Mouse (Mus musculus) forelimb bud, embryonic 11.5 days (tissue): ENCODE results near the gene Ksr1.

Experiments used
- DNase-seq: peaks from one replicate; pipeline ENCODE4 v3.0.0-alpha.2; 2012; ENCODE audit warnings: low read depth, low spot score

The Ksr1 gene

DNA sequence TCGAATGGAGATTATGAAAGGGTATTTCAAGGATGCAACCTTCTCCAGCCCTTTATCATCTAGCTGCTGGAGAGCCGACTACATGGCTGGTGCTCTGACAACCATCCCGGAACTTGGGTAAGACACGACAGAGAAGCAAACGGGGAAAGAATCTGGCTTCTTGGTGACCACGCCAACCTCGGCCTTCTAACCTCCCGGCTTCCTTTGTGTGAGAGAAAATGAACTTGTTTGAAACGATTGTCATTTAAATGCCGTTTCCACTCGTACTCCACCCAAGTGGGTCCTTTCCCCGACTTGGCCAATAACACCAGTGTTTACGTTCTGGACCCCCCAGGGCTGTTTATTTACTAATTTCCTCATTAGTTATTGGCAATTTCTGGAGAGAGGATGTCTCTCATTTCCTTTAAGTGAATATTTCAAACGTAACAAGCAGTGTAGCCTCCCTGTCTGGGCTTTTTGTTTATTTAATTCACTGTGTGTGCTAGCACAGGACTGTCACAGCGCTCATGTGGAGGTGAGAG lies 52.8 kb downstream of the Ksr1 start:
- no peak for DNase-seq

DNA sequence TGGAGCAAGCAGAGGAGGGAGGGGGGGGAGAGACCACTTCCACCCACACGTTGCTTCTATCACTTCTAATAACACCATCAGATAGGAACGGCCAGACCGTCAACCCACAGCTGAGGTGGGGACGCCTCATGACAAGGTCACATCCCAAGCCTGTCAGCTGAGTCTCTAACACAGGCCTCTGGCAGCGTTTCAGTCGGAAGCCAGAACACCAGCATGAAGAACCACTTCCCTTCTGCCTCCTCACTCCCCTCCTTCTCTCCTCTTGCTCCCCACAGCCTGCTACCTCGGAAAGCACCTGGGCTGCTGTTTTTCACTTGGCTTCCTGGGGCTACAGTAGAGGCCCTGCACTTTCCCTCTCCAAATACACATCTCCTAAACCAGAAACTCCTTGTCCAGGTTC lies 53.4 kb downstream of the Ksr1 start:
- DNase-seq: no peak

DNA sequence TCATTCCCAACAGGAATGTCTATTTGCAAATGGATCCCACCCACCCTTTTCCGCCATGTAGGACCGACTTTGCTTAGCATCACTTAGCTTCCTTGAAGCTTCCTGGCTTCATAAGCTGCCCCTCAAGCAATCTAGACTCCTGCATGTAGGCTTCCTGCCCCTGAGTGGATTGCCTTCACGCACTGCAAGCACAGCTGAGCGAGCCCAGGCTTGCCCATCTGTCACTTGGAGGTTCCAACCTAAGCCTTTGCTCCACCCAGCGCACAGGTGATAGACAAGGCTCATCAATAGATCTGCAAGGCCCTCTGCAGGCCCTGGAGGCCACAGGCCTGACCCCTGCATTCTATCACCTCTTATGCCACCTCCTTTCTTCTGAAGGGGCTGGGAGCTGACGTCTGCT lies 54.0 kb downstream of the Ksr1 start:
- DNase-seq: no peak

DNA sequence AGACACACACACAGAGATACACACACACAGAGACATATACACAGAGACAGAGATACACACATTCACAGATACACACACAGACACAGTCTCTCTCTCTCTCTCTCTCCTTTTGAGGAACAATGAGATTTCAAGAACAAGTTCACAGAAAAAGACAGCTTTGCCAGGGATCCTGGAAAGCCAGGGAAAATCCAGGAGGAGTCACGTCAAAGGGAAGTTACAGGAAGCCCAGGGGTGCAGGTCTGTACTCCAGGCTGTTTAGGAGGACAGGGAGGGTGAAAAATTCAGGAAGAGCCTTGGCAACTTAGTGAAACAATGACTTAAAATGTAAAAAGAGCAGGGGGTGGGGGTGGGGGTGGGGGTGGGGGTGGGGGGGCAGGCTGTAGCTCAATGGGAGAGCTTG lies 56.5 kb downstream of the Ksr1 start:
- DNase-seq: no peak

DNA sequence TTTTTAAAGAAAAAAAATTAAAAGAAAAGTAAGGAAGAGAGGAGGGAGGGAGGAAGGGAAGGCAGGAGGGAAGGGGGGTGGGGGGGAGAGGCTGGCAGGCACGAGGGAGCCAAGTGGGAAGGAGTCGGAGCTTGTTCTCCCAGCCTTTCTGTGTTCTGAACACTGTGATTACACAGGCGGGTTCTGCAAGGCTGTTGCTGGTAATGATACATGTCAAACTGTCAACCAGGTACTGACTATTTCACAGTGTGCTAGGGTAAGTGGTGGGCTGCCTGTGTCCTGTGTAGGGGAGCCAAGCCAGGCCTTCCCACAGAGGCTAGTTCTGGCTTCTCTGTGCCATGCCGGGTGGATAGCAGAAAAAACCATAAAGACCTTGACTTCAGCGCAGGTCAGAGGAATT lies 57.2 kb downstream of the Ksr1 start:
- DNase-seq: no peak

DNA sequence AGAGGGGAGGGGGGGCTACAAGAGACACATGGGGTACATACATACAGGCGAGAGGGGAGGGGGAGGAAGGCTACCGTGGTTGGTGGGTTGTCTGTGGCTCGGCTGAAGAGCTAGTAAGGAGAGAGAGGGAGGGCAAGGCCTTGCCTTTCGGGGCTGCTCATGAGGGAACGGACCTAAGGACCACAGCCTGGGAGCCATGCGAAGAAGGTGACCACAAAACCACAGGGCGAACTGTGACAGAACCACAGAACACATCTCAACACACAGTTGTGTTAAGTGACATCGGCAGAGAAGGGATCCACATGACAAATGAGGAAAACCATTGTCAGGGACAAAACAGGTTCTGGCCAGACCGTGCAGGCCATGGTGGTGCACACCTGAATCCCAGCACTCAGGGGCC lies 57.9 kb downstream of the Ksr1 start:
- no peak for DNase-seq

DNA sequence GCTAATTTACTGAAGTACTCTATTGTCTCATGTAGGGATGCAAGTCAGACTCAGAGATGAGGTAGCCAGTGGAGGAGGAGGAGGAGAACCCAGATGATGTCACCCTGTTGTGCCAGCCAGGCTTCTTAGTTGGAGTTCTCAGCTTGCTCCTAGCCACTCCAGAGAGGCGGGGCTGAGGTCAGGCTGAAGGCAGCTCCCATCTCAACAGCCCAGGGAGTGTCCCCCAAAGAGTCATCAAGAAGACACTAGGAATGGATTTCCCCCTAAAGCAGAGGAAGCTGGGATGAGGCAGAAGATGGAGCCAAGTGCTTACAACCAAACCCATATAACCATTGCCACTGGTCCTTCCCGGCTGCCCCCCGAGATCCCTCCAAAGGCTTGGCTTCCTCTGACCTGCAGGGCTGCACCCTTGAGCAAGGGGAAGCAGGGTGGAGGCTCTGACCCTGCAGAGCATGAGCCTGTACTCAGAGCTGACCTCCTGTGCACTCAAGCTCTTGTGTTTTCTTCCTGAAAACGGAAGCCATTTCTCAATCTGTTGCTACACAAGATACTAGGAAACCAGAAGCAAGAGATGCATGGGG lies 58.4 kb downstream of the Ksr1 start:
- DNase-seq: no peak

DNA sequence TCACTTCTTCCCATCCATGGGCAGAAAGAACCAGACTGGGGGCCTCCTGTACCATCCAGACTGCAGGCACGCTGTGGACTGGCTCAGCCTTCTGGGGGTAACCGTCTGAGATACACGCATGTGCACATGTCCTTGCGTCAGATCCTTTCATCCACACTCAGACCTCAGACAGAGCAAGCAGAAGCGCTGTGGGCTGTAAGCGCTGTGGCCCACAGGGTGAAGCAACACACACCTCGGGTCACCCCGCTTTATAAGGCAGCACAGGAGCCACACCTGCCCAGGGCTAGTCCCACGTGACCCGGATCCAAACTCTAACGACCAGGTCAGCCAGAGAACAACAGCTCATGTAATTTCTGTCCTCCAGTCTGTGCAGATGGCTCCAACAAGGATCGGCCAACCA lies 59.4 kb downstream of the Ksr1 start:
- DNase-seq: no peak

DNA sequence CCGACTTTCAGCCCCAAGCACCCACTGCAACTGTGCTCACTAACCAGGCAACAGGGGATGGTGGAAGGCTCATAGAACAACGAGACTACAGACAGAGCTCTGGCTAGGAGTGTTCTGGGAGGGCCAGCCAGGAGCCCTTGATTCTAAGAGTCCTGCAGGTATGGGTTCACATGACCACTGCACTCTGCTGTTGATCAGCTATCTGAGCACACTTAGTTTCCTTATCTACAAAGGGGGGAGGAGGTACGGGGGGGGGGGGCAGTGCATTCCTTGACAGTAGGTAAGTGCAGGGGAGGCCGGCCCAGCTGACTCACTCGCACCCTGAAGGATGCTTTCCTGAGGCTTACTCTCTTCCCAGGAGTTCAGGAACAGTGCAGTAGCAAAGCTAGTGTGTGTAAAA lies 61.1 kb downstream of the Ksr1 start:
- DNase-seq: no peak

DNA sequence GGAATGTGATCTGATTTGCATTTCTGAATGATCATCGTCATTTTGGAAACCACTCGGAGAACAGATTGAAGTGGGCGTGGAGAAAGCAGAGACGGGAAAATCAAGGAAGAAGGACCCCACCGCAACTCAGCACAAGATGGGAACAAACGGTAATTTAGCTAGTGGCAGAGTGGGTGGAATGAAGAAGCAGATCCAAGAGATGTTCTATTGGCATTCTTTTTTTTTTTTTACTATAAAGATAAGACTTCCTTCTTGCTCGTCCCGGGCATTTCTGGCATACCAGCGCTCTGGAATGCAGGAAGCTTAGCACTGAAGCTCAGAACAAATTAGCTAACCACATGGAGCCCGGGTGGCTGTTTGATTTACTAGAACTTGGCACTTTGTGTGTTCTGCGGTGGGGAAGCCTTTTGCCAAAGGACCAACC lies 63.2 kb downstream of the Ksr1 start:
- no peak for DNase-seq

DNA sequence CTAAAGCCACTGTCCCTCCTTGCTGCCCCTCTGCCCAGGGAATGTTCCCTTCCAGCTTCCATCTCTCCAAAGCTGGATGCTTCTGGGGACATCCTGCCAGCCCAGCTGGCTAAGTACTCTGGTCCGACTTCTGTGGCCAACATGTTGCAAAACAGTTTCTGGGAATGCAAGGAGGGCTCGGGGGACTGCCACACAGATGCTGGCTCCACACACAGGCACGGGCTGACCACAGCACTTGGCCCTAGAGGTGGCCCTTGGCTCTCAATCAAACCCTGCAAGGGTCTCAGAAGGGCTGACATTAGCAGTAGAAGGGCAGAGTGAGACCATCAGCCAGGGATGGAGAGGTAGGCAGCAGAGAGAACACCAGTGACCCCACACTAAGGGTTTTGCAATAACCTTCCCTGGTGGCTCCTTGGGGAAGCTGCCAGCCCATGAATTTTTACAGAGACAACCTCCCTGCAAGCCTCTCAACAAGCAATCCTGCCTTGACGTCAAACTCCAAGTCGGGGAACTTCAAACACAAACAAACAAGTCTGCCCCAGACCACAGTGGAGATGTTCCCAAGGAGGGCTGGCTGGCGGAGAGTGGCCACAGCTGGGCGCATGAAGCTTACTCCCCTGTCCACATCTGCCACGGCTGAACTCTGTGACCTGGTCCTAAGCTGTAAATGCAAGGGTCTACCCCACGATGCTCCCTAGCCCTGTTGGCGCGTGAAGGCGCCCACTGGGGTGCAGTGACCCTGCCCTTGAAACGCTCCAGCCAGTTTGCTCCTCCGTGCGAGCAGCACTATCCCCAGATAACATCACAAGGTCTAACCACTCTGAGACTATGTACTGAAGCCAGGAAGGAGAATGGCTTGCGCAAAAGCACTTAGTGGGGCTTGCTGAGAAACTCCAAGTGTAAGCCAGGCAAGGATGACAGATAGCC lies 65.0 kb downstream of the Ksr1 start:
- DNase-seq: no peak

DNA sequence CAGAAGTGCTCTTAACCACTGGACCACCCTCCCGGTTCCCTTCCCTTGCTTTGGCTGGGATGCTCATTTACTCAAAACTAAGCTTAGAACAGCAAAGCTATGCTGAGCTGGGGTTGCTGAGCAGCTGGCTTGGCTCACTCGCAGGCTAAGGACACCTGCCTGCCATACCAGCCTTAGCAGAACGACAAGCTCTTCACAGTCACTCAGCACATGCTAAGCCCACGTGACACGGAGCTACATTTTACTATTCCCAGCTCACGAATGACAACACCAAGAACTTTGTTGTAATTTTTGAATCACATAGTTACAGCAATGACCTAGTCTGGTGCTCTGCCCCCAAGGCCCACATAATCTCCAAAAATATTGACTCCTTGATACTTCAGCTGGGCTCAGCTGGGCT lies 66.1 kb downstream of the Ksr1 start:
- no peak for DNase-seq

DNA sequence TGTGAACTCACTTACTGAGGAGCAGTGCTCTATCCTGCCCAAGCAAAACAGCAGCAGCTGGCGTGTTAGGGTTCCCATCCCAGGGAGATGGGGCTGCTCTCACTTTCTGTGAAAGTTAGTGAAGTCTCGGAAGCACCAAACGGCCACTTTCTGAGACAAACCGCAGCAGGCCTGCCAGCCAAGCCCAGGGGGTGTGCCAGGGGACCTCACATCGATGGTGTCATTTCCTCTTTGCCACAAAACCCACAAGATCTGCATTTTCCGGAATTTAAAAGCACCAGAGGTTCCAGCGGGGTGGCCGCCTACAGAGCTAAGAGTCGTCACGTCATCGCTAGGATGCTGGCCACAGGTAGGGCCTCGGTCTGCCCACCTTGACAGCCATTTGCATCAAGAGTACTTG lies 69.7 kb downstream of the Ksr1 start:
- DNase-seq: no peak

DNA sequence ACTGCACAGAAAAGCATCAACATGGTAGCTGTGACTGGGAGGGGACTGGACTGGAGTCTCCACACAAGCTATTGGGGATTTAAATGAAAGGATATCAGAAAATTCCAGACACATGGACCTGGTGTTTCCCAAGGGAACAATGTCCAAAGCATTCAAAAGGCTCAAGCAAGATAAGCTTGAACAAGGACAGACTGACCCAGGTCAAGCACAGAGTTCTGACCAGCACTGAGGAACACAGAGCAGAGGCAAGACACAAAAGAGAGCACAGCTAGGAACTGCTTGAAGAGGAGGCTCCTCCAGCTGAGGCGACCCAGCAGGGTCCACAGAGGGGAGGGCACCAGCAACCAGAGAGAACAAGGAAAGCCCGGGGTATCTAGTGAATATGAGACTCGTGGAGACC lies 71.2 kb downstream of the Ksr1 start:
- no peak for DNase-seq

DNA sequence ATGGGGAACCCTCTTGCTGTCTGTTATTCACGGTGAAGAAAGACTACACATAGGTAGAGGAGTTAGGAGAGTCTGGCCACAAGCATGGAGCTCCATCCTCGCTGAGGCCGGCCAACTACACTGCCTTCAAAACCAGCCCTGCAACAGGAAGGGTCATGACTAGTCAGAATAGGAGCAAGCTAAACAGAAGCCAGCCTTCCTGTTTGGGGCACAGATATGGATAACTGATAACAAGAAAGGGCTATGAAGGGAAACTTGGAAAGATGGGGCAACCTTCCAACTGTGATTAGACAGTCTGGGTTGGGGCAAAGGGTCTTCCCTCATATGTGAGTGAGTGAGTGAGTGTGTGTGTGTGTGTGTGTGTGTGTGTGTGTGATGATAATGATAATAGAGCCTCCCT lies 71.6 kb downstream of the Ksr1 start:
- no peak for DNase-seq

DNA sequence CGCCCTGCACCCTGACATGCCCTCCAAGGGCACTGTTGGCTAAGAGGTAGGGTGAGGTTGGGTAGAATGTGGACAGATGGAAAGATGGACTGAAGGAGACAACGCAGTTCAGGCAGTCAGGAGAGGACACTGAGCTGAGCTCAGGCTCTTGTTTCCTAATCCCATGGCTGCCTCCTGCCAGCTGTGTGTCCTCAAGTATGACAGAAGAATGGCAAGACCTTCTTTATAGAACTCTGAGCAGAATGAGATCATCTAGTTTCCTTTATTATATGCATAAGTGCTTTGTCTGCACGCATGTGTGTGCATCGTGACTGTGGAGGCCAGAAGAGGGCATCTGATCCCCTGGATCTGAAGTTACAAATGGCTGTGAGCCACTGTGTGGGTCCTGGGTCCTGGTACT lies 72.6 kb downstream of the Ksr1 start:
- no peak for DNase-seq

DNA sequence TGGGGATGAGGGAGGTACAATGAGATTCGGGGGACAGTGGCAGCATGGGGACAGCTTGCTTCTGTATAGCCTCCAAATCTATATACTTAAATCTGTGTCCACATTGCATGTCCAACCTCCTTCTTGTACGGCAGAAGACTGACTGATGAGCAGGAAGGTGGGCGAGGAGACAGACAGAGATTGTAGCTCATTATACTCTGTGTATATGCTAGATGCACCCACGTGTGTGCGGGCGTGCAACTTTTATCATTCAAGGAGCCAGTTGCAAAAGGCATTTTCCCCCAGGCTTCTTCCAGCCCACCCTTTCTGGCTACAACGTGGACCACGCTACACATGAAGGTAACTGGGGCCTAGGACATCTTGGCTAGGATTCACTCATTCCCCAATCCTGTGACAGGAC lies 74.1 kb downstream of the Ksr1 start:
- DNase-seq: no peak

DNA sequence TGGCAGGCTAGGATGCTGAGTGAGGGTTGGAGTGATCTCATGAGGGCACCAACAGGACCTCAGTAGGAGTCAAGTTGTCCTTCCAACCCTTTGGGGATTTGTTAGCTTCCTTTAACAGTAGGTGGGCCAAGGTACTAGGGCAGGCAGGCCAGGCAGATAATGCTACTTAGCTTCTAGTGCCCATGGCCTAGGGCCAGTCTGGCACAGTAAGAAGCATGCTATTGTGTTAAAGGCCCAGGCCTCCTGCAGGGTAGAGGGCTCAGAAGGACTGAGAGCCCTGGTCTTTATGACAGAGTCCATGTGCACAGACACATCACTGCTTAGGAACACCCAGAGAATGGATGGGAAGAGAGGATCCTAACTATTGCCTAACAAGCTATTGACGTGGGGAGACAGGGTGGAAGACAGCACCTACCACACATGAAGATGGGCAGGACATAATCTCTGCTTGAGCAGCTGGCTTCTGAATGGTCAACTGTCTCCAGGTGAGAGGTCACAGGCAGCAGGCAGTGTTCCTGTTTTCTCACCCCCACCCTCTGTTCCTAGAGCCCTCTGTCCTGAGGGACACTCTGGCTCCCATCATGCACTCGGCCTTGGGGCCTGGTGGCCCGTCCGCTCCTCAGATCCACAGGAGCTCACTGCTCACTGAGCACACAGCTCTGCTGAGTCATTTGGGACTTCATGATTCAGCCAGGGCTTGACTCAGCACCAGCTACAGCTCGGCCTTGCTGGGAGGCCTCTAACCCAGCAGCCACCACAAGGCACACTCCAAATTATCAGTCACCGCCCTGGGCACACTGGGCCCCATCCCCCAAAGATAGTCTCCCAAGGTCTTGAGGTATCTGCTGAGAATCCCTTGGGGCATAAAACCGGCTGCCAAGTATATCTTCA lies 74.9 kb downstream of the Ksr1 start:
- DNase-seq: no peak

DNA sequence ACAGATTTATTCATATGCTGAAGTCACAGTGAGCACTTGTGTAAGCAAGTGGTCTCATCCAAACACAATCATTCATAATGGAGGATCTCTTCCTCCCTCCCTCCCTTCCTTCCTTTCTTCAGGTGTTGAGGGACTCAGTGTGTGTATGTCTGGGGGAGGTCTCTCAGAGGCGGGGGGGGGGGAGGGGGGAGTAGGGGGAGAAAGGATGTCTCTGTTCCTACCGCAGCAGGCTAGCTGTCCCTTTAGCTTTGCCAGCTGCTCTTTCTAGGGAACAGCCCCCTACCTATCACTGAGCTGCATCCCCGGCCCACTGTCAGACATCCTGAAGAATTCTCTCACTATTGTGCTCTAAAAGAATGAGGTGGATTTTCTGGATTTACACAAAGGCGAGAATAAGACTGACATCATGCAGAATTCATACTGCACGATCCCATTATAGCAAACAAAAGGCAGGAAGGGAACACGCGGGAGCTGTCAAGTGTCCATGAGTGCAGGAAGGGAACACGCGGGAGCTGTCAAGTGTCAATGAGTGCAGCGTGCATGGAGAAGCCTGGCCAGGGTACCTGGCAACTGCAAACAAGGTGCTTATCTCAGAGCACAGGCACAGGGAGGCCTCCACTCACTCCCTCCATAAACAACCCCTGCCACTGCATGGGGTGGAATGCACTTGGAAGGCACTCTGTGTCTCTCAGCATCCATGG lies 76.6 kb downstream of the Ksr1 start:
- no peak for DNase-seq

DNA sequence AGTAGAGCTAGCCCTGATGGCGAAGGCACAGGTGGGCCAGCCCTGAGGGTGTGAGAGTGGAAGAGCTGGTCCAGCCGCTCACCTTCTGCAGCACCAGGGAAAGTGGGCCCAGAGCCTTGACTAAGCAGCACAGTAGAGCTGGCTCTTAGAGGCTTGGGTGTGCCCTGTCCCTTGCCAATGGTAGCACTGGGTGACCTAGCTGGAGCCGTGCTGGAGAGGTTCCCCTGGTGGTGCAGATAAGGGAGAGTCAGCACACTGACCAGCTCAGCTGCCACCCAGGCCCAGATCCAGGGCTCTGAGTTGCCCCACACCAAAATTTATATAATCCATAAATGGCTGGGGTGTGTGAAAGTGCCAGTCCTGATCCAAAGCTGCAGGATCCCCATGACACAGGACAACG lies 79.0 kb downstream of the Ksr1 start:
- DNase-seq: no peak

DNA sequence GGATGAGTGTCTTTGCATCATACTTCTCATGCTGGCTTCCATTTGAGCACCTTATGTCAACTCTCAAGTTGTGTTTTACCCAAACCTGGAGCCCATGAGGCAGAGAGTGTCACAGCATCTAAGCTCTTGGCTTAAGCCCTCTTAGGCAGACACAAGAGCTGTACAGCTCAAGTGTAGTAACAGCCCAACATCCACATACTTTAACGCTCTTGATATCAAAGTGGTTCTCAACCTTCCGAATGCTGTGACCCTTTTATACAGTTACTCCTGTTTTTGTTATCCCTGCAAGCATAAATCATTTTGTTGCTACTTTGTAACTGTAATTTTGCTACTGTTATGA lies 80.0 kb downstream of the Ksr1 start:
- no peak for DNase-seq
